Mouse (Mus musculus) intestine, embryonic 14.5 days (tissue): Measurements from ENCODE around the gene H2-T24. TPM values are rescaled to one million over a fixed set of nuclear protein-coding genes. Genes with fewer than 3 reads are reported as not detected.

ENCODE experiments used
- ATAC-seq: fragments of 200-750 bp; cut with Nextera tagmentation; replicated peaks from 2 replicates; pipeline ENCODE4 v1.8.0; 2017; ENCODE audit warnings: low read depth, moderate number of reproducible peaks, moderate TSS enrichment, moderate library complexity; ENCODE audit not compliant: low FRiP score, low TSS enrichment
- DNase-seq: peaks from one replicate; pipeline ENCODE4 v3.0.0-alpha.2; 2018; ENCODE audit warnings: low spot score
- H3K27ac ChIP-seq: fragments of 300-500 bp; sonication (generic); 2 replicates; pipeline ENCODE4 v1.5.1; 2014; ENCODE audit warnings: low read depth, mild to moderate bottlenecking, control low read depth
- H3K27me3 ChIP-seq: fragments of 300-500 bp; sonication (generic); replicated peaks from 2 replicates; pipeline ENCODE4 v1.6.1; 2014; ENCODE audit warnings: low read length, control low read depth; ENCODE audit not compliant: control insufficient read depth, insufficient read depth
- H3K36me3 ChIP-seq: fragments of 300-500 bp; sonication (generic); 2 replicates; pipeline ENCODE4 v1.6.1; 2014; ENCODE audit warnings: low read length, control low read depth; ENCODE audit not compliant: control insufficient read depth, insufficient read depth
- H3K4me1 ChIP-seq: fragments of 300-500 bp; sonication (generic); replicated peaks from 2 replicates; pipeline ENCODE4 v1.6.1; 2014; ENCODE audit warnings: low read length, control low read depth, mixed read lengths; ENCODE audit not compliant: control insufficient read depth, insufficient read depth
- H3K4me2 ChIP-seq: fragments of 300-500 bp; sonication (generic); 2 replicates; pipeline ENCODE4 v1.6.1; 2014; ENCODE audit warnings: low read length
- H3K4me3 ChIP-seq: fragments of 300-500 bp; sonication (generic); 2 replicates; pipeline ENCODE4 v1.5.1; 2014; ENCODE audit warnings: low read depth, low read length, control low read depth, mixed read lengths
- H3K9ac ChIP-seq: fragments of 300-500 bp; sonication (generic); 2 replicates; pipeline ENCODE4 v1.6.1; 2014; ENCODE audit warnings: mild to moderate bottlenecking, low read length
- H3K9me3 ChIP-seq: fragments of 300-500 bp; sonication (generic); 2 replicates; pipeline ENCODE4 v1.6.1; 2016; ENCODE audit warnings: low read length, control low read depth; ENCODE audit not compliant: control insufficient read depth
- WGBS: fragments of 180-500 bp; shearing (Covaris S2); extraction: QIAGEN DNeasy Blood & Tissue Kit; methylation state at CpG from one replicate; pipeline ENCODE4 v1.1.7; 2014; 5-methylcytosine and 5-hydroxymethylcytosine counted together
- microRNA counts: library from miRNA; unstranded; fragments of <30 nt; microRNA quantifications from one replicate; lab custom pipeline; 2016
- microRNA-seq: library from miRNA; unstranded; fragments of <30 nt; microRNA quantifications from one replicate; pipeline ENCODE4, GENCODE M21; 2016
- polyA plus RNA-seq: library from polyadenylated mRNA; unstranded; fragments of >200 nt; fragmentation: Nextera tagmentation; extraction: Ambion mirVana; gene quantifications from 2 replicates; pipeline ENCODE4 v1.2.1, GENCODE M21; 2014

The H2-T24 gene
- polyA plus RNA-seq, 1 experiment from 2014 or later = 2.0 TPM

- no peak for ATAC-seq
- Histone ChIP-seq H3K4me2 (no peak overlapping the region), H3K4me3 (no peak overlapping the region), H3K4me1 (no peaks in the 10 kb centered on the region), H3K27ac (no peak overlapping the region), H3K9ac (no peak overlapping the region), H3K27me3 (no peaks in the 10 kb centered on the region), H3K9me3 (no peaks in the 10 kb centered on the region), H3K36me3 (peaks cover 82% of the 10 kb centered on the region)
- WGBS = 96% methylated on average over 15 of the region's 15 CpGs
- DNase-seq = no peak
These were observed 61.7 kb downstream of the H2-T24 start for GRCm38 (mm10) chr17:35958533-35959223.

MicroRNAs within 50 kb of the gene (microRNA counts, 519-probe panel; counts per million panel counts)
- not detected for microRNA mmu-miR-877 (lab: Ali Mortazavi, UCI)

Small RNAs within 50 kb of the gene (microRNA-seq; reads per million reads assigned to microRNA genes)
- gene Mir877 = 84.6 reads per million, percentile 57 among the genes with 10 or more reads in this experiment

Other genes starting within 250 kb of the H2-T24 start
- 4.4 and 5.1 TPM in 2 replicates for gene Ier3, start 198.9 kb downstream of the H2-T24 start, polyA plus RNA-seq
- gene Flot1, start 197.3 kb downstream of the H2-T24 start, polyA plus RNA-seq = 42.5 and 48.5 TPM in 2 replicates
- gene Tubb5, start 182.3 kb downstream of the H2-T24 start, polyA plus RNA-seq = 923 and 1,006 TPM in 2 replicates
- gene Mdc1, start 179.0 kb downstream of the H2-T24 start, polyA plus RNA-seq = 16.6 and 17.8 TPM in 2 replicates
- 62.6 and 69.3 TPM in 2 replicates for gene Nrm, start 159.2 kb downstream of the H2-T24 start, polyA plus RNA-seq
- gene Ppp1r18, start 155.0 kb downstream of the H2-T24 start, polyA plus RNA-seq = 21.2 and 23.2 TPM in 2 replicates
- gene Dhx16, start 140.7 kb downstream of the H2-T24 start, polyA plus RNA-seq = 37.2 and 46.1 TPM in 2 replicates
- gene 2310061I04Rik, start 123.1 kb downstream of the H2-T24 start, polyA plus RNA-seq = 26.7 and 30.6 TPM in 2 replicates
- 68.5 and 76.3 TPM in 2 replicates for gene Atat1, start 110.5 kb downstream of the H2-T24 start, polyA plus RNA-seq
- gene Mrps18b, start 104.2 kb downstream of the H2-T24 start, polyA plus RNA-seq = 119 and 128 TPM in 2 replicates
- gene Ppp1r10, start 104.1 kb downstream of the H2-T24 start, polyA plus RNA-seq = 33.8 and 34.0 TPM in 2 replicates
- gene Abcf1, start 50.8 kb downstream of the H2-T24 start, polyA plus RNA-seq = 88.4 and 89.1 TPM in 2 replicates
- gene Gnl1, start 40.7 kb downstream of the H2-T24 start, polyA plus RNA-seq = 37.8 and 38.3 TPM in 2 replicates
- 25.3 and 26.1 TPM in 2 replicates for gene Prr3, start 40.3 kb downstream of the H2-T24 start, polyA plus RNA-seq
- 4.9 and 5.7 TPM in 2 replicates for gene H2-T23, start 12.3 kb upstream of the H2-T24 start, polyA plus RNA-seq
- gene H2-T22, start 22.2 kb upstream of the H2-T24 start, polyA plus RNA-seq = 15.0 and 17.8 TPM in 2 replicates
- not detected in 2 replicates for gene Gm6034, start 22.4 kb upstream of the H2-T24 start, polyA plus RNA-seq
- not detected in 2 replicates for gene Gm11127, start 37.8 kb upstream of the H2-T24 start, polyA plus RNA-seq
- gene Gm19684, start 101.1 kb upstream of the H2-T24 start, polyA plus RNA-seq = not detected in 2 replicates
- not detected in 2 replicates for gene Gm7030, start 108.9 kb upstream of the H2-T24 start, polyA plus RNA-seq
- 0.13 TPM in 1 of 2 replicates, not detected in the other for gene Gm8909, start 148.0 kb upstream of the H2-T24 start, polyA plus RNA-seq
- 7.9 and 8.2 TPM in 2 replicates for gene H2-T3, start 169.7 kb upstream of the H2-T24 start, polyA plus RNA-seq
- gene Rpp21, start 237.5 kb upstream of the H2-T24 start, polyA plus RNA-seq = 156 and 158 TPM in 2 replicates